Mouse (Mus musculus): ENCODE results near the gene D930048N14Rik.
"Not testable (repeated sequence)": the region's sequence is repeated elsewhere in the genome, so short reads cannot be mapped to it uniquely, and the experiment has no call there.

D930048N14Rik gene

DNA sequence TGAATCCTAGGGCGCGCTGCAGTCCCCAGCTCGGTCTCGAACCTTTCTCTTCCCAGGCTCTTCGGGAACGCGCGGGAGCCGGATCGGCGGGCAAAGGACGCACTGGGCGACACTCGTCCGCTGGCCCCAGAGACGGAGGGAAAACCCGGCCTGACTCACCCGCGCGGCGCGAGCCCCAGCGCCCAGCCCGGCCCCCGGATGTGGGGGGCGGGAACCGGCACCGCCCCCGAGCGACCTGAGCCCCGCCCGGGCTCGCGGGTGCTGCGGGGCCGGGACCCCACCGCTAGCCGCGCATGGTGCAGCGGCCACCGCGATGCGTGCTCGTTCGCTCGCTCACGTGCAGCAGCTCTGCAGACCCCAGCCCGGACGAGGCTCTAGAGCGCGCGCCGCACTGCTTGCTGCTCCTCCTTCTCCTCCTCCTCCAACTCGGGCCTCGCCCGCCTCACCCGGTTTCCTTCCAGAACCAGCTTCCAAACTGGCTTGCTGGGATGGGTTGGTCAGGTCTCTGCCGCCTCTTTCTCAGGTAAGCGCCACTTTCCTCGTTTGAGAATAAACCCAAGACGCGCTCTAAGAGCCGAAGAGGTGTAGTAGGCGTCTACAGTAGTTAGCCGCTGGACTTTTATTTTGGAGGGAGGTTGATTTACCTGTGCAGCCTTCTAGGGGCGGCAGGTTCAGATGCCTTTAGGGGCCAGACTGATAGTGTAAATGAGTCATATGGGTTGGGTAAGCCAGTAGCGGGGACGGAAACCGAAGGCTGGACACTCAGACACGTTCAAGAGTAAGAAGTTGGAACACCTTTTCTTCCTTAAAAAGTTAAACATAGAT, at the start of gene D930048N14Rik, which contains the start of gene N4bp3:
TSS of gene D930048N14Rik (plus strand) at position 264 of the 825 bp plus-strand sequence.
TSS of gene N4bp3 (minus strand) at position 152 of the 825 bp plus-strand sequence.
- ATAC-seq (ENCODE audit: low TSS enrichment), result peak; percentile 31; the same call in 1 of the 2 replicates

DNA sequence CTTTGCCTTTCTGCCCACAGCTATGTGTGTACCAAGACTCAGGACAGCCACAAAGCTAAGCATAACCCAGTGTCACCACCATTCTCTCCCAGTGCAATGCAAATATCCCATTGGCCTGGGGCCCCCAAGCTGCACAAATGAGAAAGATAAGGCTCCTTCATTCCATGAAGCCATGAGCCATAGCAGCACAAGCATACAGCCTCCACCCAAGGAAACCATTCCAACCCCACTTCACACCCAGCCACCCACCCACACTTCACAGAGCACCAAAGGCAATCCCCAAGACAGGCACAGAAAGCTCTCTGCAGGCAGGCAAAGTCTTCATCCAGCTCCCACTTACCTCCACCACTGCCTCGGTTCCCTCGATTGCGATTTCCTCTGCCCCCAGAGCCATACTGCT, 48.5 kb upstream of the D930048N14Rik start:
- peak; percentile 8; the same call in 1 of the 2 replicates for ATAC-seq (ENCODE audit: low TSS enrichment)

DNA sequence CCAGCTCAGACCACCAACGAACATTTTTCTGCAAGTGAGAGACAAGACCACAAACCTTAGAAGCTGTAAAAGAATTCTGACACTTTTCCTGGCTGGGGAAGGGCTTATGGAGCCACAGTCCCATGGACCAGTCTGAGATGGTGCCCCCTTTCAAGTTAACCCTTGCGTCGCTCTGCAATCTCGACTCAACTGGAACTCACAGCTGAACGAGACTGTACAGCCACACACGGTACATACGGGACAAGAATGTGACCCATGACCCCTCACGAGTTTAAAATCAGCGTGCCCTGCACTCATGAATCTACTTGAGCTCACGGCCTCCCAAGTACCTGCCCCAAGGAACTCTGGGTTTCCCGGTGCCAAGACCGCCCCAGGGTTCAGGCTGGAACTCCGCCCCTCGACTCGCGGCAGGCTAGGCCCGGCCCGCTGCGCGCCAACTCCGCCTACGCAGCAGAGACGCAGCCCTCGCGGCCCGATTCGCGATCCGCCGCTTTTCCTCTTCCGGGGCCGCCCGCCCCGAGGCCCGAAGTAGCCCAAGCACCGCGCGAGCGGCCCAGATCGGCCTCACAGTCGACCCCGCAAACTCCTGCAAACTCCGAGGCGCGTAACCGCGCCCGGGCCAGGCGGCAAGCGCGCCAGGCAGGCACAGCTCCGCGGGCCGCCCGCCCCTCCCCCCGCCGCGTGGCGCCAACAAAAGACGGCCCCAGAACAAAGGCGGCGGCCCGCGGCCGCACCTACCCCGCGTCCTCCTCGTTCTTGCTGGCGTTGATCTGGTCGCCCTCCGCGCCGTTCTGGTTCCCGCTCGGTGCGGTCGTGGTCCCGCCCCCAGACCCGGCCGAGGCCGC, 44.9 kb upstream of the D930048N14Rik start:
- peak; percentile 32 for ATAC-seq (ENCODE audit: low TSS enrichment)

DNA sequence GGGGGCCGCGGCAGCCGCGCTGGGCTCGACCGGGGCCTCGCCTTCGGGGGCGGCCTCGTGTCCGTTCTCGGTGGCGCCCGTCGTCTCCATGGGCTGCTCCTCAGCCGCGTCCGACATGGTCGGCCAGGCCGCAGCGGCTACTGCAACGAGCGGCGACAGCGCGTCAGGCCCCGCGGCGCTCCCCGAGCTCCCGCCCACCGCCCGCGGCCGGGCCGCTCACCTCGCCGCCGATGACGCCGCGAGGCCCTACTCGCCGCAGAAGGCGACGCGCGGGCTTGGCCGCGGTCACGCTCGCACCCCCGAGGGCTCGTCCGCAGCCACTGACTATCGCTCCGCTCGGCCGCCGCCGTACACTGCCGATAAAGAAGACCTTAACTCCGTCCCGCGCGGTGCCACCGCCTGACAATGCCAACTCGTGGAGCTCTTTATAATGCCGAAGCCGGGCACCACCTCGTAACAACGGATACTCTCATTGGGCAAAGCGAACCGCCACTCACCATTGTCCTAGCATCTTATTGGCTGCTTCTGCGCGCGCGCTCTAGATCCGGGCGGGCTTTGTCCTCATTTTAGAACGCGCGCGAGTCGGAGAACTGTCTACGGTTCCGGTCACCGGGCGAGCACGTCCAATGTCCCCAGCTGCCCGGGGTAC, 44.2 kb upstream of the D930048N14Rik start, which contains the start of gene Hnrnpab:
TSS of gene Hnrnpab (minus strand) at position 401 of the 649 bp plus-strand sequence.
- peak; percentile 92 for ATAC-seq (ENCODE audit: low TSS enrichment)

DNA sequence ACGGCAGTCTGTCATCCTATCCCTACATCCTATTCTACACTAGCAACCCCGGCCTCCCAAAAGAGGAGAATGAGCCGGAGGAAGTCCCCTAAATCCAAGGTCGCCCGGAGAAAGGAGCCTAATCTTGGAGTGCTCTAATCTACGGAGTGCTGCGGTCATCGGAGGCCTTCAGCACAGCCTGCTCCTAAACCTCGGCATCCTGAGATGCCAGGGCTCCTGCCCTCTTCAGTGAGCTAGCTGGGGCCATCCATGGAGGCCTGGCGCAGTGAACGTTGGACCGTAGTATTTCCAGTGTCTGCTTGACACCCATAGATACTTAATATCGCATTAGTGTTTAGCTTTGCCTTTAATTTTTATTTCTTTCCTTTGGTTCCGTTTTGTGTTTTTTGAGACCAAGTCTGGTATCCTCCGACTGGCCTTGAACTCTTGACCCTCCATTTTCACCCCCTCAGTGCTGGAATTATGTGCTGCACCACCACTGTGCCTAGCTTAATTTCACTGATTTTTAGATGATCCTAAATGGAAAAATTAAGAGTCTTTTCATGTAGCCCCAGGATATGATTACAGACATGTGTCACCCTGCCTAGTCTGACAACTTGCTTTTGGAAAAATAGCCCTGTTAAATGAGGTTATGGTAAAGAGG, 43.5 kb upstream of the D930048N14Rik start:
- peak; percentile 9; the same call in 1 of the 2 replicates for ATAC-seq (ENCODE audit: low TSS enrichment)

DNA sequence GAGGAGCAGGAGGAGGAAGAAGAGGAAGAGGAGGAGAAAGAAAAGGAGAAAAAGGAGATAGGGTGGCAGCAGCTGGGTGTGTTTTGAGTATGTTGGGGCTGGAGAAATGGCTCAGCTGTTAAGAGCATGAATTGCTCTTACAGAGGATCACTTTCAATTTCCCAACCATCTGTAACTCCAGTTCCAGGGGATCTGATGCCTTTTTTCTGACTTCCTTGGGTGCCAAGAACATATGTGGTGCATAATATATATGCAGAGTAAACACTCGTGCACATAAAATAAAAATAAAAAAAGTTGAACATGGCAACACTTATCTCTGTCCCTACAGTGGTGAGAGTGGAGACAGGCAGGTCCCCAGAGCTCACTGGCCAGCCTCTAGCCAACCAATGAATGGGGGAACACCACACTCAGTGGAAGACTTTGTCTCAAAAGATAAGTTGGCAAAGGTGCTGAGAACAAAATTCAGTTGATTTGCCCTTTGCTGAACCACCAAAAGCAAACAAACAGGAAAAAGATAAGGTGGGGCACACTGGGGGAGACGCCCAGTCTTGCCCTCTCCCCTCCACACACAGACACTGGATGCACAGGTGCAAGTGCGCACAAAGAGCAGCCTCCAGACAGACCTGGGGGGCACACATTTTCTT, 41.4 kb upstream of the D930048N14Rik start:
- no peak for ATAC-seq (ENCODE audit: low TSS enrichment)

- not testable (repeated sequence) for ATAC-seq (ENCODE audit: low TSS enrichment)
These were observed 40.8 kb upstream of the D930048N14Rik start for GRCm38 (mm10) chr11:51609940-51610339.

DNA sequence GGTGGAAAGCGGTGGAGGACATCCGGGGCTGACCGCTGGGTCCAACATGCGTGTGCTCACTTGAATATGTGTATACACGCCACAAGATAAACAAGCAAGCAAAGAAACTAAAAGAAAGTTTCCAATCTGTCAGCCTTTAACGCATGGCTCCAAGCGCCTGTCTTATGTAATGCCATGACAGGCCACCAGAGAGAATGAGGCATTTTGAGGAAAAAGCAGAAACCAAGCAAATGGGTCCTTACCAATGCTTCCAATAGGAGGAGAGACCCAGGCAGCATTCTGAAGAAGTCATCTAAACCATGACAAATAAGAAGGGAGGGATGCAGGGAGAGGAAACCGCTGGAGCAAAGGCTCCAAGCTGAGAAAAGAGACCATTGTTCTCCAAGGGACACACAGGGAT, 36.5 kb upstream of the D930048N14Rik start:
- ATAC-seq (ENCODE audit: low TSS enrichment), result no peak

GRCm38 (mm10) chr11:51615129-51615528, 35.6 kb upstream of the D930048N14Rik start:
- ATAC-seq (ENCODE audit: low TSS enrichment), result no peak

DNA sequence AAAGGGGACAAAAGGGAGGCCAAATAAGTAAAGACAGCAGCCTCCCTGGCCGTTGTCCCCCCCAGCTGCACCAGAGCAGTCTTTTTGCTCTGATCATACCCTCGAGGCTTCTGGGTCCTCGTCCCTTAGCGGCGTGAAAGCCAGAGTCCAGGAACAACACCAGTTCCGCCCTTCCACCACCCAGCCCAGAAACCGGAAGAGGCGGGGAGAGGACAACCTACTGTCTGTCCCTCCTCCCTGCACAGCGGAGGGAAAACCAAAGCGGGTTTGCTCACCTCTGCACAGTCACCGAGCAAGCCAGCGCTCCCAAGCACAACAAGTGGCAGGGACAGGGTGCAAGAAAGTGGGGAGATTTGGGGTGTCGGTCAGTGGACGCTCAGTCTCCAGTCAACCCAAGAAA, 35.2 kb upstream of the D930048N14Rik start:
- ATAC-seq (ENCODE audit: low TSS enrichment), result peak; percentile 75

DNA sequence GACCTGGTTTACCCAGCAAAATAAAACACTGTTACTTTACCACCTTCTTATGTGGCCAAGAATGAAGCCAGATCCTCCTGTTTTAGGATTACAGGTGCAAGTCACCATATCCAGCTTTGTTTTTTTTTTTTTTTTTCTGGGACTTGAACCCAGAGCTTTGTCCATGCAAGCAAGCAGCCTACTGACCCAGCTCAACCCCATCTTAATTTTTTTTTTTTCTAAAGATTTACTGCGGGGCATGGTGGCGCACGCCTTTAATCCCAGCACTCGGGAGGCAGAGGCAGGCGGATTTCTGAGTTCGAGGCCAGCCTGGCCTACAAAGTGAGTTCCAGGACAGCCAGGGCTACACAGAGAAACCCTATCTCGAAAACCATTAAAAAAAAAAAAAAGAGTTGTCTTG, 34.6 kb upstream of the D930048N14Rik start:
- ATAC-seq (ENCODE audit: low TSS enrichment), result not testable (repeated sequence)

- ATAC-seq (ENCODE audit: low TSS enrichment), result peak; percentile 42
These were observed 33.1 kb upstream of the D930048N14Rik start for GRCm38 (mm10) chr11:51617693-51618092.

GRCm38 (mm10) chr11:51618894-51619408, 31.8 kb upstream of the D930048N14Rik start:
- no peak for ATAC-seq (ENCODE audit: low TSS enrichment)

- ATAC-seq (ENCODE audit: low TSS enrichment), result peak; percentile 48
These were observed 31.2 kb upstream of the D930048N14Rik start, which contains the start of gene Nhp2 for GRCm38 (mm10) chr11:51619409-51620060. Nhp2 (plus strand) TSS chr11:51619735.

DNA sequence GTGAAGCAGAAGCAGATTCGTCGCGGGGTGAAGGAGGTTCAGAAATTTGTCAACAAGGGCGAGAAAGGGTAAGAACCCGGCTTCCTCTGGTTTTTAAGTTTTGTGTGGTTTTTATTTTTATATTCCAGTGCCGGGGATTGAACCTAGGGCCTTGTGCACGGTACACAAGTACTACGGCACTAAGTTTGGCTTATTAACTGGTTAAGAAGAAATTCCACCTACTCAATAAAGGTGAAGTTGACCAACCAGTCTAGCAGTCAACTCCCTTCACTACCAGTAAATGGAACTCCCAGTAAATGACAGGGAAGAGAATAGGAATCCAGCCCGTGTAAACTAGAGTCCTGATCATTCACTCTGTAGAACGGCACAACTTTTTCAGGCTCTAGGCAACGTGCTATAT, 30.7 kb upstream of the D930048N14Rik start:
- no peak for ATAC-seq (ENCODE audit: low TSS enrichment)

GRCm38 (mm10) chr11:51621776-51622175, 29.0 kb upstream of the D930048N14Rik start:
- ATAC-seq (ENCODE audit: low TSS enrichment), result no peak

DNA sequence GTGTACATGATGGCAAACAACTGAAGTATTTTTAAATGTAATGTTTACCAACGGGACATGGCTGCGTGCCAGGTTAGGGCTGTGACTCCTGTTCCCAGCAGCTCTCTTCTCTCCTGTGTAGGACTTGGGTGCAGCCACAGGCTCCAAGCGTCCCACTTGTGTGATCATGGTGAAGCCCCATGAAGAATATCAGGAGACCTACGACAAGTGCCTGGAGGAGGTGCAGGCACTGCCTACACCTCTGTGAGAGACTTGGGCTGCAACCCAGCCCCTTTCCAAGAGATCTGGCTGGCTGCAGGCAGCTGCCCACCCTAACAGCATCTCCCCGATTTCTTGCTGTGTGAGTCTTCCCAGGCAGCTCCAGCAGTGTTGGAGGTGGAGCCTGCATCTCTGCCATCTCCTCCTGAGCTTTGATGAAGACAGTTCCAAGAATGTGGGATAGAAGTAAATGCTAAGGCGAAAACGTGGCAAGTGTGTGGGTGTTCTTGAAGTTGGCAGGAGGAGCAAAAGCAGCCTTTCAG, 27.7 kb upstream of the D930048N14Rik start:
- peak; percentile 66 for ATAC-seq (ENCODE audit: low TSS enrichment)

DNA sequence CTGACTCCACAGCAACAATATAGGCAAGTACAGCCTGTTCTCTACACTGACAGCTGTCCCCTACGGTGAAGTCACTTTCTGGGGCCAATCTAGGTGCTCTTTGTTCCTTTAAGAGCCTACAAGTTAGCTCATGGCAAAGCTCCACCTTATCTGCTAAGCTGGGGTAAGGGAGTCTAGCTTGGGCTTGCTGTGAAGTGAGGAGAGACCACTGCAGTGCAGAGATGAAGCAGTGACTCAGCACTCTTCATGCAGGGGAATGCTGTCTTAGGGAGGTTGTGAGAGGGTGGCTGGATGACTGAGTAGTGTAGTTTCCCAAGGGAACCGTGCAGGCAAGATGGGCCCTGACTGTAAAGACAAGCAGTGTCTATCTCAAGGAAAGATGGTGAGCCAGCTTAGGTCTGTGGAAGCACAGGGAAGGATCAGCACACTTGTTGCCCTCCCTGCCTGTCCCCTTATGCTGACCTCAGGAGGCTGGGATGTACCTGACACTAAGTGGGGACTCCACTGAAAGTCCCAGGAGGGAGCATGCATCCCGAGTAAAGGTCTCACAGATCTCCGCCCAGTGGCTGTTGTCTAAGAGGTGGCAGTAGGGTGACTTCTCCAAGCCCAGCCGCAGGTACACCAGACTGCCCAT, 25.4 kb upstream of the D930048N14Rik start:
- ATAC-seq (ENCODE audit: low TSS enrichment), result no peak

DNA sequence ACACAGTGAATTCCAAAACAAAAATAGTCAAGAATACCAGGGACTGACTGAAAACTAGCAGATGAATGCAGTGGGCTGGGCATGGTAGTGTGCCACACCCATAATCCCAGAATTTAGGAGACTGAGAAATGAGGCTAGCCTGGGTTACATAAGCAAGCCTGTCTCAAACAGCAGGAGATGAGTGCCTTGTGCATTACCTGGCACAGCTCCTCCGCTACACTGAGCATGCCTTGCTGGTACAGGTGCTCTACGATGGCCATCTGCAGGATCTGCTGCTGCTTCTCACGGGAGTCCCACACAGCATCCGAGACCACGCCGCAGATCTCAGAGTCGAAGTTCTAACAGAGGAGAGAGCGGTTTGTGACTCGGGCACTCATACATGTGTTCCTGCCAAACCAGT, 23.3 kb upstream of the D930048N14Rik start:
- ATAC-seq (ENCODE audit: low TSS enrichment), result peak; percentile 7; the same call in 1 of the 2 replicates
